Mouse (Mus musculus) neural tube, embryonic 10.5 days (tissue): ENCODE measurements around the gene Nr4a1.

Source experiments
- DNase-seq: peaks from one replicate; pipeline ENCODE4 v3.0.0-alpha.2; 2017; ENCODE audit warnings: low spot score; ENCODE audit errors: extremely low spot score

The Nr4a1 gene

GRCm38 (mm10) chr15:101255842-101256462, 1.9 kb downstream of the Nr4a1 start:
- no peak for DNase-seq

- no peak for DNase-seq
These were observed 2.6 kb downstream of the Nr4a1 start for GRCm38 (mm10) chr15:101256463-101257206.

DNA sequence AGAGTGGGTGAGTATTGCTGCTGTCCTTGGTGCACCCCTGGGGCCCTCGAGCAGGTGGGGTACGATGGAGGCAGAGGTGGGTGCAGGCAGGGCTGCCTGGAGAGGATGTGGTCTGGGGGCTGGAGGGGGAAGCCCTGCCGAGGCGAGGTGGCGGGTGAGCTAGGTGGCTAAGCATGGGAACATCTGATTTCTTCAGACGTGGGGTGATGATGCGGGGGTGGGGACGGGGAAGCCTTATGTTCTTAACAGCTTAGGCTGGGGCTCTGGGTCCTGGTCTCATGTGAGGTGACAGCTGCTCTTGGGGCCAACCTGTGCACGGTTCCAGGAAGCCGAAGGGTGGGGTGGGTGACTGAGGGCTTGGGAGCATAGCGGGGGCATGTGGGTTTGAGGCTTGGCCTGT, 4.4 kb downstream of the Nr4a1 start:
- DNase-seq: no peak

- DNase-seq: no peak
These were observed 5.9 kb downstream of the Nr4a1 start for GRCm38 (mm10) chr15:101259922-101260321.

- DNase-seq: no peak
These were observed 6.3 kb downstream of the Nr4a1 start for GRCm38 (mm10) chr15:101260387-101260786.

GRCm38 (mm10) chr15:101260874-101261622, 7.0 kb downstream of the Nr4a1 start:
- DNase-seq: no peak

- no peak for DNase-seq
These were observed 8.4 kb downstream of the Nr4a1 start for GRCm38 (mm10) chr15:101262502-101262901.

GRCm38 (mm10) chr15:101266132-101266963, 12.3 kb downstream of the Nr4a1 start:
- peak; percentile 76 for DNase-seq

GRCm38 (mm10) chr15:101267053-101268032, 13.3 kb downstream of the Nr4a1 start:
- DNase-seq: no peak

DNA sequence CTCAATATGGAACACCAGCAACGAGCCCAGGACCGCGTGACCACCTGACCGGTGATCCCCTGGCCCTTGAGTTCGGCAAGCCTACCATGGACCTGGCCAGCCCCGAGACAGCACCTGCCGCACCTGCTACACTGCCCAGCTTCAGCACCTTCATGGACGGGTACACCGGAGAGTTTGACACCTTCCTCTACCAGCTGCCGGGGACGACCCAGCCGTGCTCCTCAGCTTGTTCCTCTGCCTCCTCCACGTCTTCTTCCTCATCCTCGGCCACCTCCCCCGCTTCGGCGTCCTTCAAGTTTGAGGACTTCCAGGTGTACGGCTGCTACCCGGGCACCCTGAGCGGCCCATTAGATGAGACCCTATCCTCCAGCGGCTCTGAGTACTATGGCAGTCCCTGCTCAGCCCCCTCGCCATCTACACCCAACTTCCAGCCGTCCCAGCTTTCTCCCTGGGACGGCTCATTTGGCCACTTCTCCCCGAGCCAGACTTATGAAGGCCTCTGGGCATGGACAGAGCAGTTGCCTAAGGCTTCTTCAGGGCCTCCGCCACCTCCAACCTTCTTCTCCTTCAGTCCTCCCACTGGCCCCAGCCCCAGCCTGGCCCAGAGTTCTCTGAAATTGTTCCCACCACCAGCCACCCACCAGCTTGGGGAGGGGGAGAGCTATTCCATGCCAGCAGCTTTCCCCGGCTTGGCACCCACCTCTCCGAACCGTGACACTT, 16.2 kb downstream of the Nr4a1 start:
- DNase-seq: no peak

GRCm38 (mm10) chr15:101271107-101271506, 17.0 kb downstream of the Nr4a1 start:
- no peak for DNase-seq

- no peak for DNase-seq
These were observed 17.4 kb downstream of the Nr4a1 start for GRCm38 (mm10) chr15:101271513-101271912.

- no peak for DNase-seq
These were observed 20.3 kb downstream of the Nr4a1 start for GRCm38 (mm10) chr15:101274380-101274779.

DNA sequence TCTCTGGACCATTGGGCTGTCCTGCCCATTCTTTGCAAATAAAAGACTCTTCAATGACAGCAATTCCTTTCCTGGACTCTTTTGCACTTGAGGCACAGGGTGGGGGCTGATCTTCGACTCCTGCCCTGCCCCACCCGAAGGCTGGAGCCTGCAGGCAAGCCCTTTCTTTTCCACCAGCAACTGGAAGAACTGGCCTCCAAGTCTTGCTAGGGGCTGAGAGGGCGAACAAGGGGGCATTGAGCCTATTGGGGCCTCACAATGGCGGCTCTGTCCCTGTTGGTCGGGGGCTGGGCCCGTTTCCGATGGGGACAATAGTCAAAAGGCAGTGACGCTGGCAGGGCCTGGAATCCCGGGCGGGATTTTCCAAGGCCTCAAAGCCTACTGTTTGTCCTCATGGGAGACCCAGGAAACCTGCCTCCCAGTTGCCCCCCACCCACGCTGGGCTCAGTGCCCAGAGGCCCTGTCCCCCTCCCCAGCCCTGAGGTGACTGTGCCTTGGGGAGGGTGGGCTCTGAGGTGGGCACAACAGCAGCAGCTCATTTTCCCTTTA, 23.4 kb downstream of the Nr4a1 start:
- no peak for DNase-seq

- DNase-seq: no peak
These were observed 24.5 kb downstream of the Nr4a1 start for GRCm38 (mm10) chr15:101278589-101278988.

DNA sequence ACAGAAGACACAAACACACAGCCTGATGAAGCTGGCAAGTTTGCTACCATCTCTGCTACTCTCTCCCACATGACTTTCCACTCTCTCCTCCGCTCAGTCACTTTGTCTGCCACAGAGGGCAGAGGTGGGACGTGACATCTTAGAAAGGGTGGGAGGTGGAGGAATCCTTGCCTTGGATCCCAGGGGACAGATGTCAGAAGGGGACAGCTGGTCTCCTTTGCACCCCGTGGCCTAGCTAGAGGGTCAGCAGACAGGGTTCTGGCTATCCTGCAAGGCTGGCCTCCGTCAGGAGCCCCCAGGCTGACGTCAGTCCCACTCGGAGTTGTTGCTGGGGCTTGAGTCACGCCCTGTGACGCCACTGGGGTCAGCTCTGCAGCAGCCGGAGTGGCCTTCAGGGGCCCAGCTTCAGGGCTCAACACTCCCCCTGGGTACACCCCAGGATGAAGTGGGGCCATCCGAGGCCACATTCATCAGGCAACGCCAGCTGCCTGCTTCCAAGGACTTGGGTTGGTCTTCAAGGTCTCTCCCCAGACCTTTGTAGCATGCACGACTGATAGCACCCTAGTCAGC, 25.4 kb downstream of the Nr4a1 start:
- no peak for DNase-seq

- no peak for DNase-seq
These were observed 28.4 kb downstream of the Nr4a1 start for GRCm38 (mm10) chr15:101282471-101282870.

- DNase-seq: peak; percentile 51
These were observed 29.3 kb downstream of the Nr4a1 start for GRCm38 (mm10) chr15:101283183-101283910.
